Mouse (Mus musculus): ENCODE results near the gene Kcnj8. TPM values are rescaled to one million over a fixed set of nuclear protein-coding genes. Genes with fewer than 3 reads are reported as not detected.
A peak's percentile ranks its signal among the peaks of the same experiment; 100 is the strongest.

The Kcnj8 gene
- polyA plus RNA-seq, 1 experiment from 2014 or later, result 14.5 TPM

DNA sequence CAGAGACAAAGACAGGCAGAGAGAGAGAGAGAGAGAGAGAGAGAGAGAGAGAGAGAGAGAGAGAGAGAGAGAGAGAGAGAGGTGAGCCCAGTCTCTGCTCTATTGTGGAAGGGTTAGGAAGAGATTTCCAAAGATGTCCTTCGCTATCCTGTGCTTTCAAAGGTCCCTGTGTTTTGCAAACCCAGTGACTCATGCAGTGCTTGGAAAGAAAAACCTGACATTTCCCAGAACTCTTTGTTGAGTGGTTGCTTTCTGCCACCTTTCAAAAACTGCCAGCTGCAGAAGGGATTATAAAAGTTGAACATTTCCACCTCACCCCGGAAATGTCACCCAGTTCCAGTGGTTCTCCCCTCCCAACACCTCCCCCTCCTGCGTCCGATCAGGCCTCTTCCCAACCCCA lies 7.4 kb upstream of the Kcnj8 start:
- no peak overlapping the region for H3K9ac ChIP-seq (ENCODE audit: low read length)
- no peak overlapping the region for H3K27ac ChIP-seq (replicated peaks in 1 of 2; ENCODE audit: control insufficient read depth in 1 of 2, insufficient read depth in 1 of 2, low read depth in 2 of 2, low read length in 2 of 2)
- H3K4me1 ChIP-seq (ENCODE audit: control insufficient read depth in 2 of 2, insufficient read depth in 2 of 2, low read length in 2 of 2), result no peaks in the 10 kb centered on the region
- WGBS, result 55% methylated on average over 4 of the region's 4 CpGs
- ATAC-seq (ENCODE audit: insufficient number of reproducible peaks, insufficient read depth, low FRiP score, low read depth), result no peak
- no peak overlapping the region for H3K4me2 ChIP-seq (ENCODE audit: low read length)
- H3K36me3 ChIP-seq (ENCODE audit: control insufficient read depth, insufficient read depth, low read length), result no peaks in the 10 kb centered on the region
- H3K4me3 ChIP-seq (ENCODE audit: control insufficient read depth in 1 of 2, insufficient read depth in 1 of 2, low read depth in 1 of 2, low read length in 2 of 2), result no peak overlapping the region
- no peaks in the 10 kb centered on the region for H3K27me3 ChIP-seq (ENCODE audit: control insufficient read depth, insufficient read depth, low read length)
- no peaks in the 10 kb centered on the region for H3K9me3 ChIP-seq (ENCODE audit: control insufficient read depth, low read length)

DNA sequence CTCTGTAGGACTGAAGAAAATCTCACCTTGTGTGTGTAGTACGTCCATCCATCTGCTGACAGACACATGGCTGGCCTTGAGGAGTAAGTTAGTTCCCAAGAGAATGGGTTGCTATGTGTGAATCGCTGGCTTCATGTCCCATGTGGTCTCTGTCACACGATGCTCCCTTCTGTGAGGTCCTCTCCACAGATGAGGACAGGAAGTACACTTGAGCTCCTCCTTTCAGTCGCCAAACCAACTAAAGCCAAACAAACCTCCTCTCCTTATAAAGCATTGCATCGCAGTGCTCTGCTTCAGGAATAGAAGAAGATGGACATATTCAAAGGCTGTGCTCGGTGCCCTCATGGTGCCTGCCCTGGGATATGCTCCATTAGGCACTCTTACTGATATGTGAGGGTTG lies 6.4 kb upstream of the Kcnj8 start:
- no peak overlapping the region for H3K27ac ChIP-seq (replicated peaks in 1 of 2; ENCODE audit: control insufficient read depth in 1 of 2, insufficient read depth in 1 of 2, low read depth in 2 of 2, low read length in 2 of 2)
- H3K4me1 ChIP-seq (ENCODE audit: control insufficient read depth in 2 of 2, insufficient read depth in 2 of 2, low read length in 2 of 2), result no peaks in the 10 kb centered on the region
- H3K4me2 ChIP-seq (ENCODE audit: low read length), result no peak overlapping the region
- WGBS, result 87% methylated on average over 6 of the region's 6 CpGs
- no peaks in the 10 kb centered on the region for H3K36me3 ChIP-seq (ENCODE audit: control insufficient read depth, insufficient read depth, low read length)
- no peak overlapping the region for H3K4me3 ChIP-seq (ENCODE audit: control insufficient read depth in 1 of 2, insufficient read depth in 1 of 2, low read depth in 1 of 2, low read length in 2 of 2)
- no peak for ATAC-seq (ENCODE audit: insufficient number of reproducible peaks, insufficient read depth, low FRiP score, low read depth)
- H3K27me3 ChIP-seq (ENCODE audit: control insufficient read depth, insufficient read depth, low read length), result 0 out of 2 replicates have a peak, but pooled peaks cover 5% of the 10 kb centered on the region
- H3K9ac ChIP-seq (ENCODE audit: low read length), result no peak overlapping the region
- no peaks in the 10 kb centered on the region for H3K9me3 ChIP-seq (ENCODE audit: control insufficient read depth, low read length)

- no peak overlapping the region for H3K4me2 ChIP-seq (ENCODE audit: low read length)
- no peaks in the 10 kb centered on the region for H3K9me3 ChIP-seq (ENCODE audit: control insufficient read depth, low read length)
- H3K27me3 ChIP-seq (ENCODE audit: control insufficient read depth, insufficient read depth, low read length), result peaks cover 35% of the 10 kb centered on the region
- H3K4me3 ChIP-seq (ENCODE audit: control insufficient read depth in 1 of 2, insufficient read depth in 1 of 2, low read depth in 1 of 2, low read length in 2 of 2), result no peak overlapping the region
- no peak for ATAC-seq (ENCODE audit: insufficient number of reproducible peaks, insufficient read depth, low FRiP score, low read depth)
- 54% methylated on average over 6 of the region's 6 CpGs for WGBS
- no peaks in the 10 kb centered on the region for H3K36me3 ChIP-seq (ENCODE audit: control insufficient read depth, insufficient read depth, low read length)
- no peak overlapping the region for H3K27ac ChIP-seq (replicated peaks in 1 of 2; ENCODE audit: control insufficient read depth in 1 of 2, insufficient read depth in 1 of 2, low read depth in 2 of 2, low read length in 2 of 2)
- peaks cover 4 to 21% of the 10 kb centered on the region in 2 experiments; a peak in 3 of 4 replicates for H3K4me1 ChIP-seq (ENCODE audit: control insufficient read depth in 2 of 2, insufficient read depth in 2 of 2, low read length in 2 of 2)
- no peak overlapping the region for H3K9ac ChIP-seq (ENCODE audit: low read length)
These were observed 1.5 kb upstream of the Kcnj8 start for GRCm38 (mm10) chr6:142572876-142573275.

GRCm38 (mm10) chr6:142571629-142572360 lies 381 bp upstream of the Kcnj8 start:
- H3K4me2 ChIP-seq (ENCODE audit: low read length), result peak overlapping the region; percentile 91
- ATAC-seq (ENCODE audit: insufficient number of reproducible peaks, insufficient read depth, low FRiP score, low read depth), result no peak
- peak overlapping the region; percentile 50 to 51 for H3K4me3 ChIP-seq (ENCODE audit: control insufficient read depth in 1 of 2, insufficient read depth in 1 of 2, low read depth in 1 of 2, low read length in 2 of 2)
- H3K27ac ChIP-seq (replicated peaks in 1 of 2; ENCODE audit: control insufficient read depth in 1 of 2, insufficient read depth in 1 of 2, low read depth in 2 of 2, low read length in 2 of 2), result 0 out of 4 replicates have a peak overlapping the region, but pooled peaks of 1 of the 2 experiments have one; percentile 19
- H3K36me3 ChIP-seq (ENCODE audit: control insufficient read depth, insufficient read depth, low read length), result no peaks in the 10 kb centered on the region
- H3K9ac ChIP-seq (ENCODE audit: low read length), result peak overlapping the region; percentile 67
- H3K27me3 ChIP-seq (ENCODE audit: control insufficient read depth, insufficient read depth, low read length), result peaks cover 35% of the 10 kb centered on the region
- no peaks in the 10 kb centered on the region for H3K9me3 ChIP-seq (ENCODE audit: control insufficient read depth, low read length)
- 5% methylated on average over 21 of the region's 21 CpGs for WGBS
- peaks cover 6 to 31% of the 10 kb centered on the region in 2 experiments for H3K4me1 ChIP-seq (ENCODE audit: control insufficient read depth in 2 of 2, insufficient read depth in 2 of 2, low read length in 2 of 2)

DNA sequence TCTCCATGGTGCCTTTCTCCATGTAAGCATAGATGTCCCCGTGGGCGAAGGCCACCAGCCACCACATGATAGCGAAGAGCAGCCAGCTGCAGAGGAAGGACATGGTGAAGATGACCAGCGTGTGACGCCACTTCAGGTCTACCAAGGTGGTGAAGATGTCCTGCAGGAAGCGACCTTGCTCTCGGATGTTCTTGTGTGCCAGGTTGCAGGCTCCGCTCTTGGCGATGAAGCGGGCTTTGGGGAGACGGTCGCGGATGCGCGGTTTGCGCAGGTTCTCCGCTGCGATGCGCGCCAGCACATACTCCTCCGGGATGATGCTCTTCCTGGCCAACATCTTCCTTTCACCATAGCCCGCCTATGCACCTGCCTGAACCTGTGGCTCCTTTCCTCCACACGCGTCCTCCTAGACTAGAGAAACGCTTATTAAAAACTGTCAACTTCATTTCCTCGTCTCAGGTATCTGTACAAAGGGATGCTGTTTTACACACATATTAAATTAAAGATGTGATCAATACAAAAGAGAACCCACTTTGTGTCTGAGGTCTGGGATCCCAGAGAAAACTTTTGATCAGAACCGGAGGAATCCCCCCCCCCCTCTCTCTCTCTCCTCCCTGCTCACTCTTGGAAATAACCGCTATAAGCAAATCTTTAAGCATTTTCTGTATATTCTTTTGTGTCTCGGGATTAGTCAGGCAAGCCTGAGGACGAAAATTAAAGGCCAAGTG lies 1.2 kb downstream of the Kcnj8 start:
- peak overlapping the region; percentile 21 to 50 for H3K4me3 ChIP-seq (ENCODE audit: control insufficient read depth in 1 of 2, insufficient read depth in 1 of 2, low read depth in 1 of 2, low read length in 2 of 2)
- peaks cover 35% of the 10 kb centered on the region for H3K27me3 ChIP-seq (ENCODE audit: control insufficient read depth, insufficient read depth, low read length)
- WGBS, result 16% methylated on average over 30 of the region's 30 CpGs
- H3K27ac ChIP-seq (replicated peaks in 1 of 2; ENCODE audit: control insufficient read depth in 1 of 2, insufficient read depth in 1 of 2, low read depth in 2 of 2, low read length in 2 of 2), result no peak overlapping the region
- H3K4me1 ChIP-seq (ENCODE audit: control insufficient read depth in 2 of 2, insufficient read depth in 2 of 2, low read length in 2 of 2), result peaks cover 8 to 37% of the 10 kb centered on the region in 2 experiments
- H3K9me3 ChIP-seq (ENCODE audit: control insufficient read depth, low read length), result no peaks in the 10 kb centered on the region
- H3K36me3 ChIP-seq (ENCODE audit: control insufficient read depth, insufficient read depth, low read length), result peaks cover 5% of the 10 kb centered on the region; the same call in 1 of the 2 replicates
- no peak for ATAC-seq (ENCODE audit: insufficient number of reproducible peaks, insufficient read depth, low FRiP score, low read depth)
- peak overlapping the region; percentile 91 for H3K4me2 ChIP-seq (ENCODE audit: low read length)
- peak overlapping the region; percentile 67; the same call in 1 of the 2 replicates for H3K9ac ChIP-seq (ENCODE audit: low read length)

DNA sequence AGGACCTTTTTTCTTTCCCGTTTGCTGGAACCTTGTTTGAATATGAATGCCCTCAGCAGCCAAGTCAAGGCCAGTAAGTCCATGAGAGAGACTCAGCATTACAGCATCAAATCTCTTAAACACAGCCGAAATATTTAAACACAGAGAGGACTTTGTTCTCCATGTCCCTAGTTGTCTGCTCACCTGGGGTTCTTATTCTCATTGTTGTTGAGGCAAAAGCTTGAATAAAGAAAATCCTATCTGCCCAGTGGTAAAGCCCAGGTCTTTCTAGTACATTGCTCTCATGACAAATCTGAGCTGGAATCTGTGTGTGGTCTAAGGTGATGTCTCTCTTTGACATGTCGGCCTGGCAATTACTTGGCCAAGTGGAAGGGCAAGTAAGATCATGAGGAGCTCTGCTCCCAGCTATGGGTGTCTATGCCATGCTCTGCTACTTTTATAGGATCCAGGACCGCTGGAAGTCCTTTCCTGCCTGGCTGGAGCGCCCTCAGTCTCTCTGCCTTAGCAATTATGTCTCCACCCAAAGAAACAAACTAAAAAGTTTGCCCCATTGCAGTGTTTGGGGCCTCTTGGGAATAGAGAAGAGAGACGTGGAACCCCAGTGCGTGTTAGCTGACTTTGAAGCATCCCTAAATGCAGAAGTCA lies 2.6 kb downstream of the Kcnj8 start:
- H3K36me3 ChIP-seq (ENCODE audit: control insufficient read depth, insufficient read depth, low read length), result peaks cover 5% of the 10 kb centered on the region; the same call in 1 of the 2 replicates
- WGBS, result 64% methylated on average over 7 of the region's 7 CpGs
- no peak for ATAC-seq (ENCODE audit: insufficient number of reproducible peaks, insufficient read depth, low FRiP score, low read depth)
- no peak overlapping the region for H3K27ac ChIP-seq (replicated peaks in 1 of 2; ENCODE audit: control insufficient read depth in 1 of 2, insufficient read depth in 1 of 2, low read depth in 2 of 2, low read length in 2 of 2)
- H3K4me3 ChIP-seq (ENCODE audit: control insufficient read depth in 1 of 2, insufficient read depth in 1 of 2, low read depth in 1 of 2, low read length in 2 of 2), result no peak overlapping the region
- peaks cover 8 to 37% of the 10 kb centered on the region in 2 experiments for H3K4me1 ChIP-seq (ENCODE audit: control insufficient read depth in 2 of 2, insufficient read depth in 2 of 2, low read length in 2 of 2)
- no peaks in the 10 kb centered on the region for H3K9me3 ChIP-seq (ENCODE audit: control insufficient read depth, low read length)
- no peak overlapping the region for H3K9ac ChIP-seq (ENCODE audit: low read length)
- H3K27me3 ChIP-seq (ENCODE audit: control insufficient read depth, insufficient read depth, low read length), result peaks cover 35% of the 10 kb centered on the region
- peak overlapping the region; percentile 9; the same call in 1 of the 2 replicates for H3K4me2 ChIP-seq (ENCODE audit: low read length)

DNA sequence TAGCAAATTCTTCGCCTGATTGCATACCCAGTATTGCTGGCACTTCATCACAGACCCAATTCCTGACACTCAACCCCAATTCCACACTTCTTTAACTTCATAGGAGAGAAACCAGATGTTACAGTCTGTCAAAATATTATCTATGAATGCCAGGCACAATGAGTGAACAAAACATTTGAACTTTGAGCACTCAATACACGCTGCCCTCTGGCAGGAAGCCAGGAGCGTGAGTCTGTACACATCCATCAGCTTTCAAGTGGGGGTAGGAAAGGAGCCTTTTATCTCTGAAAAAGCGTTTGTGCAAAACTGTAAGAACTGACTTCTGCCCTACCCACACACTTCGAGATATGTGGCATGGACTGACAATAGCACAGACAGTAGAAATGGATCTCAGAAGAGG lies 4.0 kb downstream of the Kcnj8 start:
- peak; percentile 41; the same call in 1 of the 2 replicates for ATAC-seq (ENCODE audit: insufficient number of reproducible peaks, insufficient read depth, low FRiP score, low read depth)
- H3K36me3 ChIP-seq (ENCODE audit: control insufficient read depth, insufficient read depth, low read length), result peaks cover 5% of the 10 kb centered on the region; the same call in 1 of the 2 replicates
- WGBS, result 2% methylated on average over 5 of the region's 5 CpGs
- no peak overlapping the region for H3K9ac ChIP-seq (ENCODE audit: low read length)
- no peaks in the 10 kb centered on the region for H3K9me3 ChIP-seq (ENCODE audit: control insufficient read depth, low read length)
- peaks cover 28% of the 10 kb centered on the region for H3K27me3 ChIP-seq (ENCODE audit: control insufficient read depth, insufficient read depth, low read length)
- H3K4me2 ChIP-seq (ENCODE audit: low read length), result peak overlapping the region; percentile 45
- H3K27ac ChIP-seq (replicated peaks in 1 of 2; ENCODE audit: control insufficient read depth in 1 of 2, insufficient read depth in 1 of 2, low read depth in 2 of 2, low read length in 2 of 2), result peak overlapping the region in 1 of 2 experiments; percentile 53; a peak in 3 of 4 replicates
- no peak overlapping the region for H3K4me3 ChIP-seq (ENCODE audit: control insufficient read depth in 1 of 2, insufficient read depth in 1 of 2, low read depth in 1 of 2, low read length in 2 of 2)
- H3K4me1 ChIP-seq (ENCODE audit: control insufficient read depth in 2 of 2, insufficient read depth in 2 of 2, low read length in 2 of 2), result peaks cover 8 to 37% of the 10 kb centered on the region in 2 experiments
